Mouse (Mus musculus) WW6 (cell line): ENCODE data around the gene Zfp82.
"Not testable (repeated sequence)": the region's sequence is repeated elsewhere in the genome, so short reads cannot be mapped to it uniquely, and the experiment has no call there.

Source experiments
- DNase-seq: peaks from one replicate; pipeline ENCODE4 v3.0.0-alpha.2; 2013; ENCODE audit warnings: low read depth, low spot score

The Zfp82 gene

GRCm38 (mm10) chr7:30072146-30073028 lies at the start of gene Zfp82:
TSS of gene Zfp82 (minus strand) at chr7:30072900.
- peak; percentile 82 for DNase-seq

- no peak for DNase-seq
Observed at GRCm38 (mm10) chr7:30122188-30122530, 49.5 kb upstream of the Zfp82 start.

- peak; percentile 77 for DNase-seq
Observed at GRCm38 (mm10) chr7:30121308-30122187, 48.8 kb upstream of the Zfp82 start, which contains the start of gene Zfp382. TSS of gene Zfp382 (plus strand) at chr7:30121942.

- DNase-seq = not testable (repeated sequence)
Observed at GRCm38 (mm10) chr7:30117935-30118334, 45.2 kb upstream of the Zfp82 start.

- DNase-seq = no peak
Observed at GRCm38 (mm10) chr7:30116076-30116475, 43.4 kb upstream of the Zfp82 start.

- peak; percentile 64 for DNase-seq
Observed at GRCm38 (mm10) chr7:30099297-30099696, 26.6 kb upstream of the Zfp82 start.

- DNase-seq = no peak
Observed at GRCm38 (mm10) chr7:30095551-30096125, 22.9 kb upstream of the Zfp82 start.

- peak; percentile 85 for DNase-seq
Observed at GRCm38 (mm10) chr7:30094646-30095429, 22.1 kb upstream of the Zfp82 start, which contains the start of gene Zfp260. TSS of gene Zfp260 (plus strand) at chr7:30094777.

GRCm38 (mm10) chr7:30093918-30094415 lies 21.3 kb upstream of the Zfp82 start:
- DNase-seq = no peak

GRCm38 (mm10) chr7:30092666-30093065 lies 20.0 kb upstream of the Zfp82 start:
- no peak for DNase-seq

GRCm38 (mm10) chr7:30090970-30091585 lies 18.4 kb upstream of the Zfp82 start:
- no peak for DNase-seq

- DNase-seq = peak; percentile 96
Observed at GRCm38 (mm10) chr7:30090092-30090969, 17.6 kb upstream of the Zfp82 start, which contains the start of the genes Gm26920 and Zfp566. TSS of gene Gm26920 (minus strand) at chr7:30090410. TSS of gene Zfp566 (minus strand) at chr7:30090527.

- DNase-seq = no peak
Observed at GRCm38 (mm10) chr7:30089405-30089804, 16.7 kb upstream of the Zfp82 start.

- no peak for DNase-seq
Observed at GRCm38 (mm10) chr7:30086524-30086923, 13.8 kb upstream of the Zfp82 start.

GRCm38 (mm10) chr7:30064622-30065021 lies 8.1 kb downstream of the Zfp82 start:
- DNase-seq = no peak

- DNase-seq = peak; percentile 49
Observed at GRCm38 (mm10) chr7:30062478-30062877, 10.2 kb downstream of the Zfp82 start.

GRCm38 (mm10) chr7:30060341-30060740 lies 12.4 kb downstream of the Zfp82 start:
- DNase-seq = no peak

GRCm38 (mm10) chr7:30053591-30053990 lies 19.1 kb downstream of the Zfp82 start:
- no peak for DNase-seq

GRCm38 (mm10) chr7:30050882-30051548 lies 21.7 kb downstream of the Zfp82 start, which contains the start of gene Zfp14:
TSS of gene Zfp14 (minus strand) at chr7:30051380.
- peak; percentile 67 for DNase-seq
